Mouse (Mus musculus) heart, postnatal 36 days (tissue): ENCODE data around the gene Pou6f1. TPM values are rescaled to one million over a fixed set of nuclear protein-coding genes. Genes with fewer than 3 reads are reported as not detected.

Experiments used
- DNase-seq, 2 experiments: peaks; one replicate each; pipeline ENCODE4 v3.0.0; 2021 to 2022
- intact Hi-C: fragments of 180-260 bp; cut with DNase I; formaldehyde crosslinking; loops from one replicate; pipeline ENCODE4 v1.15.1; 2025
- total RNA-seq, 2 experiments: library from RNA; stranded (reverse); gene quantifications; 2 replicates each; pipeline ENCODE4 v1.2.3; 2021

The Pou6f1 gene
- total RNA-seq = 10 to 100 TPM; 10.8 to 13.3 TPM

DNA sequence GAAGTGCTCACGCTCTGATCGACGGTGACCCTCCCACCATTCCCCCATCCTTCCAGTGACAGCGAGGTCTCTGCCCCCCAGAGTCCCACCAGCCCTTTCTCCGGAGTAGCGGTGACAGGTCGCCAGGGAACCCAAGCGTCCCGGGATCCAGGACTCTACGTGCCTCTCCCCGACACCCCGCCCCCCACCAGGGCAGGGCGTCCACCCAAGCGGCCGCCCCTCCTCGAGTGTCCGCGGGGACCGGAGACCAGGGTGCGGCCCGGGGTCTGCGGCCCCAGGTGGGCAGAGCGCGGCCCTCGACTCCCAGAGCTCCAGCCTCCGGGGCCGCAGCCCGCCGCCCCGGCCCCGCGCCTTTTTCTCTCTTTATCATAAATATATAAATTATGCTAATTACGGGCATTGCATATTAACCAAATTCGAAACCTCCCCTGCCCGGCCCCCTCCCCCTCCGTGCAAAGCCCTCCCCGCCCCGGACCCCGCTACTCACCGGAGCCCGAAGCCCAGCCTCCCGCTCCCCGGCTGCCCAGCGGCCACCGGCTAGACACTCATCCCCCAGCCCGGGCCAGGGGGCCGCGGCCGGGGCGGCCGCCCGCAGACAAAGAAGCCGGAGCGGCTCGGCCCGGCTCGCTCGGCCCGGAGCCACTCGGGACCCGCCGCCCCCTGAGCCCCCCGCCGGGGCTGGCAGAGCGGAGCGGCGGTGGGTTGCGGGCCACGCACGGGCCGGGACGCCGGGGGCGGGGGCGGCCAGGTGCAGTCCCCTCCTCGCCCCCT, at the start of gene Pou6f1:
Gene Pou6f1, minus strand, starts transcription at position 709 of the 771 bp plus-strand sequence.
- DNase-seq = peak; percentile 63 to 76
- intact Hi-C loops = loop anchor here (5.0 kb wide), 1 partner anchor 47 kb away; the partner anchor contains the start of gene Tfcp2

GRCm38 (mm10) chr15:100646161-100646560, 46.4 kb upstream of the Pou6f1 start:
- no peak for DNase-seq
- intact Hi-C loops = no loop called here

DNA sequence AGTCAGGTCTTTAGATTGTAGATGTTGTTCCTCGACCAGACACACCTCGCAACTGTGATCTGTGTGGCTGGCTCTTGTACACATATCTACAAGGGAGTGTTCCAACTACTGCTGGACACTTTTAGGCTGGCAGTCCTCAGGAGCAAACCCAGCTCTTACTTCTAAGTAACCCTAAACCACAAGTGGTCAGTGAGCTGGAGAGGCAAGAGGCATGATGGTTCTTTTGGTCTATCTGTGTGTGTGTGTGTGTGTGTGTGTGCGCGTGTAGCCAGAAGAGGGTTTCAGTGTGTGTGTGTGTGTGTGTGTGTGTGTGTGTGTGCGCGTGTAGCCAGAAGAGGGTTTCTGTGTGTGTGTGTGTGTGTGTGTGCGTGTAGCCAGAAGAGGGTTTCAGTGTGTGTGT, 42.7 kb upstream of the Pou6f1 start:
- intact Hi-C loops = no loop called here
- DNase-seq = no peak

DNA sequence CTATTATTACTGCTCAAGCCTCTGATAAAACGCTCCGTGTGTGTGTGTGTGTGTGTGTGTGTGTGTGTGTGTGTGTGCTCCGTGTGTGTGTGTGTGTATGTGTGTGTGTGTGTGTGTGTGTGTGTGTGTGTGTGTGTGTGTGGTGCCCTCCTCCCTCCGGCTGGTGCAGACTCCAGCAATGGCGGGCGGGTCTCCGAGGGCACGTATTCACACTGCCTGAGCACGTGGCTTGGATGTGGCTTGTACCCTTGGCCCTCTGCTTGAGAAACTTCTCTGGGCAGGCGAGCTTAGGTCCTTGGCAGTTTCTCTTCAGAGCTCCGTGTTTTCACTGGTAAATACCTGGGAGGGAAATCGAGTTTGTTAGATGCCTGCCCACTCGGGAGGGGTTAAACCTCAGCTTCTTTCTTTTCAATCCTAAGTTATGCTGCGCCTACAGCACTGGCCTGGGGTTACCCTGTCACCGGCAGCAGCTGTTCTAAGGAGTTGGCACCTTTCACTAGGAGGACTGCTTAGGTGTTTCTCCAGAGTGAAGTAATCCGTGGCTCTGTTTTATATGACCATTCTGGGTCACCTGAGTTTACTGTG, 41.5 kb upstream of the Pou6f1 start:
- DNase-seq = no peak
- intact Hi-C loops = no loop called here

GRCm38 (mm10) chr15:100639972-100640750, 40.4 kb upstream of the Pou6f1 start:
- intact Hi-C loops = no loop called here
- DNase-seq = no peak

DNA sequence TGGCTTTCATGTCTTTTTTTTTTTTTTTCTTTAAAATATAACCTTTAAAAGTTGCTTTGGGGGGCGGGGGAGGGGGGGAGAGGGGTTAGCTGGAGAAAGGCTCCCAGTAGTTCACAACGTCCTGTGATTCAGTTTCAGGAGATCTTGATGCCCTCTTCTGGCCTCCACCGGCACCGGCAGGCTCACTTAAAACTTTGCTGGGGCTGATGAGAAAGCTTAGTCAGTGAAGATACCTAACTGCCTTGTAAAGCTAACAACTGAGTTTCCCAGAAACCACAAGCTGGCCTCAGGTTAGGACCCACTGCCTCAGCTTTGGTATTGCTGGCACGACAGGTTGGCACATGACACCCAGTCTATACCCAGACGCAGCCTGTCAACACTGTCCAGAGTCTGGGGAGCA, 37.9 kb upstream of the Pou6f1 start:
- peak in 1 of 2 experiments; percentile 47 for DNase-seq
- intact Hi-C loops = loop anchor here (1.0 kb wide), 1 partner anchor 100 kb away; no protein-coding TSS in a partner anchor

DNA sequence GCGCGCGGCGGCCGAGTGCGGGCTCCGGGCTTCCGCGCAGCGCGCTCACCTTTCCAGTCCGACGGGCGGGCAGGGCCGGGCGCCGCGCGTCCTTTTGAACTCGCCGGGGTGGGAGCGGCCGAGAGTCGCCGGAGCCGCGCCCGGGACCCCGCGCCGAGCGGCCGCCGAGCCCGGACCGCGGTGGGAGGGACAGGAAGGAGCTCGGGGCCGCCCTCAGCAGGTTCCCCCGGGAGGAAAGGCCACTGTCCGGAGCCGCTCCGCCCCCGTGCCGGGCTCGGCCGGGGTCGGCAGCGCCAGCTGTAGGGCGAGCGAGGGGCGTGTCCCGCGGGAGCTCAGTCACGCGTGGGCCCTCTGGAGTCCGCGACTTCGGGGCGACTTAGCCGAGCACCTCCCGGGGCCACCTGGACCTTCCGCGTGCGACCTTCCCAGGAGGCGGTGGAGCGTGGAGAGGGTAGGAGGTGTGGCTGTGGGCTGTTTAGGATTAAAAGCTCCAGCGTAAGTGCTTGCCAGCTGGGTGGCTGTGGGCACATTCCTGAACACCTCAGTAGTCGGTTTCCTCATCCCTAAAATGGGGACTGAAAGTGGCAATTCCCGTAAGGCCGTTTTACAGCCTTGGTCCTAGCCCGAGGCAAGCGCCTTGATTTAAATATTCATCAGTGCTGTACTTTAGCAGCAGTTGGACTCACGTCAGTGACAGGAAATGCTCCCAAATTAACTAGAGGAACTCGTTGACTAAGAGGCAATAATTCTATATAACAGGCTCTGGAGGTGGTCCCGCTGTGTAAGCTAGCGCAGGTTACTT, 37.1 kb upstream of the Pou6f1 start, which contains the start of gene Smagp:
Gene Smagp, minus strand, starts transcription at position 241 of the 802 bp plus-strand sequence.
- DNase-seq = peak; percentile 68 to 72
- intact Hi-C loops = loop anchor here (1.0 kb wide), 1 partner anchor 100 kb away; no protein-coding TSS in a partner anchor

- intact Hi-C loops = no loop called here
- no peak for DNase-seq
These were observed 36.3 kb upstream of the Pou6f1 start for GRCm38 (mm10) chr15:100635851-100636645.

GRCm38 (mm10) chr15:100635239-100635638, 35.5 kb upstream of the Pou6f1 start:
- DNase-seq = no peak
- intact Hi-C loops = no loop called here

- intact Hi-C loops = no loop called here
- no peak for DNase-seq
These were observed 33.6 kb upstream of the Pou6f1 start for GRCm38 (mm10) chr15:100633341-100633740.

DNA sequence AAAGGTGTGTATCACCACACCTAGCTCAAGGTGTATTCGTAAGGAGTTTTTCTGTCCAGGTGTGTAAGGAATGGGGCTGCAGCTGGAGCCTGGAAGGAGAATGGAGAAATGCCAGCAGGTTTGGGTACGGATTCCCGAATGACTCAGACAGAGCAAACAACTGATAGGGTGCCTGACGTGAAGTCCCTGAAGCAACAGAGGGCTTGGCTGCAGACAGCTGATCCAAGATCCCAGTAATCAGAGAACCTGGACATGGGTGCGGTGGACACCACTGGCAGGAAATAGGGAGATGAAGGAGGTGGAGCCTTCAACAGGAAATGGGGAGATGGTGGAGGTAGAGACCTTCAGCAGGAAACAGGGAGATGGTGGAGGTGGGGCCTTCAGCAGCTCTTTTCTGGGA, 32.5 kb upstream of the Pou6f1 start:
- intact Hi-C loops = no loop called here

DNA sequence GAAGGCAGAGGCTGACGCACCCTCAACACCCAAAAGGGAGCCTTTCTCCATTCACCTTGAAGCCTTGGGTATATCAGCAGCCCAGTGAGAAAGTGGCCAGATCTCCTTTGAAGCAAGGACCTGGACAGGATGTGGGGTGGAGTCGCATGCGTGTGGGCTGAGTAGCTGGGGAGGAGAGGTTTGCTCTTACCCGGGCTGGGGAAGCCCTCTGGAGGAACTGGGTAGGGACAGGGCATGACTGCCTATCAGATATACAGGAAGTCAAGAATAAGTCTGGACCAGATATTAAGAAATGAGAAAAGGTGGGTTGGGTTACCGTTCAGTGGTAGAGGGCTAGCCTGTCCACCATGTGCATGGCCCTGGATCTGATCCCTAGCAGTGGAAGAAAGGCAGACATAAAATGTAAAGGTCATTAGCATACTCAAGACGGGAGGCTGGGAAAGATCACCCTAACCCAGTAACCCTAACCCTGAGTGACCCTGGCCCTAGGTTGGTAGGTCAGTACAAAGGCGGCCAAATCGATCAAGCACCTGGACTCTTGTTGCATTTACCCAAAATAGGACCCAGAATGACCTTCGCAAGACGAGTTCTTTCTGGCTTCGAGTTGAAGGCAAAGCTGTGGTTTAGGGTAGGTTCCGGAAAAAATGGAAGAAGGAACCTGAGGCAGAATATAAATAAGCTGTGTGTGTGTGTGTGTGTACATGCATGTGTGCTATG, 31.8 kb upstream of the Pou6f1 start:
- intact Hi-C loops = no loop called here

More for the DNA sequence above, 32.5 kb upstream of the Pou6f1 start:
- DNase-seq = no peak

GRCm38 (mm10) chr15:100630126-100630525, 30.3 kb upstream of the Pou6f1 start:
- intact Hi-C loops = no loop called here
- no peak for DNase-seq

More for the DNA sequence above, 31.8 kb upstream of the Pou6f1 start:
- no peak for DNase-seq

GRCm38 (mm10) chr15:100628797-100629196, 29.0 kb upstream of the Pou6f1 start:
- DNase-seq = no peak
- intact Hi-C loops = no loop called here

- intact Hi-C loops = no loop called here
- no peak for DNase-seq
These were observed 28.1 kb upstream of the Pou6f1 start for GRCm38 (mm10) chr15:100627774-100628370.

- intact Hi-C loops = no loop called here
- DNase-seq = no peak
These were observed 27.5 kb upstream of the Pou6f1 start for GRCm38 (mm10) chr15:100627287-100627686.

GRCm38 (mm10) chr15:100624435-100624834, 24.7 kb upstream of the Pou6f1 start:
- intact Hi-C loops = no loop called here
- no peak for DNase-seq

DNA sequence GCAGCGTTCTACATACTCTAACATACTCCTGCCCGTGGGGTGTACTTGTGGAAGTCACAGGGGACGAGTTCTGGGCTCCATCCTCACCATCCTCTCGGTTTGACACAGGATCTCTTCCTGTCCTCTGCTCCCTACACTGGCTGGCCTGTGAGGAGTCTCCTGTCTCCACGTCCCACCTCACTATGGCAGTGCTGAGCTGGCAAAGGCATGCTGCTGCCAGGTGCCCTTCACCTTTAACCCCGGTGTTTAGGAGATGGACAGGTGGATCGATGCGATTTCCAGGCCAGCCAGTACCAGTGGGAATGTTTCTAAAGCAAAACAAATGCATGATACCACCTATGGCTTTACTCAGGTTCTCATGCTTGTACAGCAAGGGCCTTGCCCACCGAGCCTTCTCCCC, 24.0 kb upstream of the Pou6f1 start:
- intact Hi-C loops = no loop called here
- DNase-seq = no peak
